In the genomic region with DNA sequence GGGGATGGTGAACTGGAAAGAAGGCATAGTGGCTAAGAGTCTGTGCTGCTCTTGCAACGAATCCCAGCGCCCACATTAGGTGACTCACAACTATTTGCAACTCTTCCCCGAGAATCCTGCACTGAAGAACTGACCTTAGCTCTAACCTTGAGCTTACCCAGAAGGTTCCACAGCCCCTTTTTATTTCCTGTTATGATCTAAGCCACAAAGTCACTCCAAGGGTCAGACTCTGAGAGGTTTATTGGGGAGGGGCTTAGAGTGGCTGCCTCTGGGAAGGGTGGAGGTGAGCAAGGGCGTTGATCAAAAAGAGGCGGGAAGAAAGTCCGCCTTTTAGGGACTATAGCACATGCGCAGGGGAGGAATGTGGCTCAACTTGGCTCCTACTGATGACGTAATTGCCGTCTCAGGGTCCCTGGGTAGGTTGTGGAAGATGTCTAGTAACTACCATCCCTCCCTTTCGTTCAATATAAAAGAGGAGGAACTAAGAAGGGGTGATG, we compare ENCODE assay signal across 8 mouse cellular contexts. TPM values are rescaled to one million over a fixed set of nuclear protein-coding genes. Genes with fewer than 3 reads are reported as not detected.
DNase-seq lines count a peak whose midpoint lies in the region; ATAC-seq and TF ChIP-seq lines count a peak whose summit lies in the region.

No protein-coding gene starts in this region.

- peaks cover 13% of the 10 kb centered on the region; the same call in 1 of the 2 replicates for H3K36me3 ChIP-seq in limb, embryonic 15.5 days
- peaks cover 6% of the 10 kb centered on the region; the same call in 1 of the 2 replicates for H3K36me3 ChIP-seq in neural tube, embryonic 15.5 days

- WGBS in limb, embryonic 15.5 days = 59% methylated on average over 10 of the region's 10 CpGs
- WGBS in neural tube, embryonic 15.5 days = 51% methylated on average over 10 of the region's 10 CpGs

- H3K4me3 ChIP-seq in layer of hippocampus, adult 2 months = peak overlapping the region; percentile 87
- H3K4me3 ChIP-seq in limb, embryonic 15.5 days = peak overlapping the region; percentile 72
- H3K4me3 ChIP-seq in neural tube, embryonic 15.5 days (replicated peaks) = peak overlapping the region; percentile 62

- H3K27me3 ChIP-seq in limb, embryonic 15.5 days = no peaks in the 10 kb centered on the region
- no peaks in the 10 kb centered on the region for H3K27me3 ChIP-seq in neural tube, embryonic 15.5 days (replicated peaks)

- peak overlapping the region; percentile 88 for H3K4me2 ChIP-seq in limb, embryonic 15.5 days
- H3K4me2 ChIP-seq in neural tube, embryonic 15.5 days = peak overlapping the region; percentile 95

- intact Hi-C loops in gastrocnemius, postnatal 36 days (cut with DNase I) = no loop called here

- H3K9ac ChIP-seq in limb, embryonic 15.5 days = no peak overlapping the region
- no peak overlapping the region for H3K9ac ChIP-seq in neural tube, embryonic 15.5 days (replicated peaks)

- no peak for TF ChIP-seq CTCF in layer of hippocampus, adult 2 months (conservative IDR thresholded peaks at IDR 0.05)

- H3K9me3 ChIP-seq in limb, embryonic 15.5 days = no peaks in the 10 kb centered on the region
- H3K9me3 ChIP-seq in neural tube, embryonic 15.5 days (replicated peaks) = no peaks in the 10 kb centered on the region

- H3K27ac ChIP-seq in layer of hippocampus, adult 2 months = peak overlapping the region; percentile 98
- H3K27ac ChIP-seq in limb, embryonic 15.5 days = peak overlapping the region; percentile 84
- H3K27ac ChIP-seq in neural tube, embryonic 15.5 days (replicated peaks) = peak overlapping the region; percentile 82

- peak; percentile 27 for ATAC-seq in granulocyte monocyte progenitor cell, adult 5-6 weeks (replicated peaks; ENCODE audit: poor library complexity, severe bottlenecking)
- ATAC-seq in limb, embryonic 15.5 days (ENCODE audit: insufficient number of reproducible peaks, low FRiP score, low TSS enrichment, low read depth) = 0 out of 2 replicates have a peak, but pooled peaks have one; percentile 4
- ATAC-seq in neural tube, embryonic 15.5 days (ENCODE audit: low FRiP score) = no peak

- H3K4me1 ChIP-seq in limb, embryonic 15.5 days = peaks cover 18% of the 10 kb centered on the region
- peaks cover 21% of the 10 kb centered on the region for H3K4me1 ChIP-seq in neural tube, embryonic 15.5 days

- DNase-seq in layer of hippocampus, adult 2 months (ENCODE audit: low spot score in 2 of 2) = no peak
- no peak for DNase-seq in layer of hippocampus, adult 11-12 months (ENCODE audit: low spot score)
- peak; percentile 96 for DNase-seq in ZHBTc4 (ENCODE audit: low read depth, low spot score)
- no peak for DNase-seq in gastrocnemius, postnatal 36 days
- DNase-seq in Muller cell, postnatal 12 days (ENCODE audit: inconsistent ontology term) = no peak

RNA-seq across cellular contexts. Expression of a gene that starts 0.5 kb away (rescaled TPM):
- 10 to 100 TPM; 17.0 to 17.6 TPM for total RNA-seq in layer of hippocampus, adult 2 months (2021)
- 15.3 and 23.4 TPM in 2 replicates for total RNA-seq in granulocyte monocyte progenitor cell, adult 5-6 weeks (2014; fragmentation: Nextera tagmentation)
- total RNA-seq in granulocyte monocyte progenitor cell, adult 5-6 weeks (2017) = 23.2 and 31.8 TPM in 2 replicates
- 45.9 and 48.6 TPM in 2 replicates for polyA plus RNA-seq in limb, embryonic 15.5 days (2015; fragmentation: Nextera tagmentation; extraction: Ambion mirVana)
- polyA plus RNA-seq in neural tube, embryonic 15.5 days (2015; fragmentation: Nextera tagmentation; extraction: Ambion mirVana) = 24.1 and 28.4 TPM in 2 replicates
- 1 to 10 TPM; 6.7 to 8.0 TPM for total RNA-seq in gastrocnemius, postnatal 36 days (2021)
